Mouse (Mus musculus) heart, embryonic 15.5 days (tissue): ENCODE data around the gene Zscan22. TPM values are rescaled to one million over a fixed set of nuclear protein-coding genes. Genes with fewer than 3 reads are reported as not detected.
"Not testable (repeated sequence)": the region's sequence is repeated elsewhere in the genome, so short reads cannot be mapped to it uniquely, and the experiment has no call there.

Experiments
- ATAC-seq: fragments of 200-750 bp; cut with Nextera tagmentation; replicated peaks from 2 replicates; pipeline ENCODE4 v1.8.0; 2017; ENCODE audit warnings: low read depth, moderate TSS enrichment; ENCODE audit not compliant: insufficient number of reproducible peaks, insufficient read depth, low FRiP score
- H3K27ac ChIP-seq: fragments of 300-500 bp; sonication (generic); 2 replicates; pipeline ENCODE4 v1.5.1; 2015; ENCODE audit warnings: mild to moderate bottlenecking, inconsistent platforms
- H3K27me3 ChIP-seq: fragments of 300-500 bp; sonication (generic); 2 replicates; pipeline ENCODE4 v1.6.1; 2015; ENCODE audit warnings: inconsistent platforms
- H3K36me3 ChIP-seq: fragments of 300-500 bp; sonication (generic); 2 replicates; pipeline ENCODE4 v1.6.1; 2015; ENCODE audit warnings: mild to moderate bottlenecking, inconsistent platforms
- H3K4me1 ChIP-seq: fragments of 300-500 bp; sonication (generic); replicated peaks from 2 replicates; pipeline ENCODE4 v1.6.1; 2015; ENCODE audit warnings: inconsistent platforms
- H3K4me2 ChIP-seq: fragments of 300-500 bp; sonication (generic); 2 replicates; pipeline ENCODE4 v1.6.1; 2015; ENCODE audit warnings: inconsistent platforms, mild to moderate bottlenecking, moderate library complexity
- H3K4me3 ChIP-seq: fragments of 300-500 bp; sonication (generic); 2 replicates; pipeline ENCODE4 v1.5.1; 2015; ENCODE audit warnings: mild to moderate bottlenecking, inconsistent platforms
- H3K9ac ChIP-seq: fragments of 300-500 bp; sonication (generic); 2 replicates; pipeline ENCODE4 v1.6.1; 2015; ENCODE audit warnings: mild to moderate bottlenecking, inconsistent platforms
- H3K9me3 ChIP-seq: fragments of 300-500 bp; sonication (generic); replicated peaks from 2 replicates; pipeline ENCODE4 v1.6.1; 2016; ENCODE audit warnings: inconsistent platforms
- WGBS: fragments of 180-500 bp; shearing (Covaris S2); methylation state at CpG from one replicate; pipeline ENCODE4 v1.1.7; 2015; ENCODE audit warnings: mixed read lengths; 5-methylcytosine and 5-hydroxymethylcytosine counted together
- polyA plus RNA-seq: library from polyadenylated mRNA; unstranded; fragments of >200 nt; fragmentation: Nextera tagmentation; extraction: Ambion mirVana; gene quantifications from 2 replicates; pipeline ENCODE4 v1.2.1, GENCODE M21; 2015

The Zscan22 gene
- polyA plus RNA-seq, 1 experiment from 2014 or later = 9.5 TPM

DNA sequence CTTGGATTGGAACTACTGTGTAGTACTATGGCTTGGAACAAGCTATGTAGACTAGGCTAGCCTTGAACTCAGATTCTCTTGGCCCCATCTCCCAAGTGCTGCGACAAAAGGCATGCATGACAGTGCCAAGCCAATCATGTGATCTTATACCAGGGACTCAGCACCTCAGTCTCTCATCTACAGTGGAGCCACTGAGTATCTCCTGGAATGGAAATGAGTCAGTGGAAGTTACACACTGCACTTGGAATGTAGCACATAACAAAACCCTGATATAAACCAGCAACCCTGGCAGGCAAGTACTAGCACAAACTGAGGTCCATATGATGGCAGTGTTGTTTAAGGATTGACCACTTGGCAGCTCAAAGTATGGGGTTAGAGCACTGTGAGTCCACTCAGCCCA lies 7.5 kb downstream of the Zscan22 start:
- H3K27ac ChIP-seq = no peak overlapping the region
- no peaks in the 10 kb centered on the region for H3K27me3 ChIP-seq
- H3K4me1 ChIP-seq = peaks cover 9% of the 10 kb centered on the region
- H3K4me3 ChIP-seq = no peak overlapping the region
- 28% methylated on average over 1 of the region's 1 CpGs for WGBS
- H3K4me2 ChIP-seq = no peak overlapping the region
- no peak for ATAC-seq
- H3K9ac ChIP-seq = no peak overlapping the region
- H3K36me3 ChIP-seq = peaks cover 41% of the 10 kb centered on the region
- no peaks in the 10 kb centered on the region for H3K9me3 ChIP-seq

DNA sequence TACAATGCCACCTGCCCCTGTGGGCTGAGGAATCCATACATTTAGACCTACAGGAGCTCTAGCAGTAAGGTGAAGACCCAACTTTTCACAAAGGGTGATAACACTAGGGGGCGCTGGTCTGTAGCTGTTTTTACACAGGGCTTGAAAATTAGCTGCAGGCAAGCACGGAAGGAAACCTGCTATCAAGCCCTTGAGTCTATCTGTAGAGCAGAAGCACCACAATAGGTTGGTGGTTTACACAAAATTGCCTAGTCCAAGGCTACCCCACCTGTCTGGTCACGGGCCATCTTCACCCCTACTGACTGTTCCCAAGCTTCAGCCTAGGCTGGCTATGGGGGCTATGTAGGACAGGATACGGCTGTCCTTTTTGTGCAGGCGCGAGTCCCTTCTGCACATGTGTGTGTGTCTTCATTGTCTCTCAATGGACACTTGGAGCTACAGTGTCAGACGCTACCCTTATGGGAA lies 11.9 kb downstream of the Zscan22 start:
- WGBS = 36% methylated on average over 7 of the region's 7 CpGs
- no peaks in the 10 kb centered on the region for H3K9me3 ChIP-seq

DNA sequence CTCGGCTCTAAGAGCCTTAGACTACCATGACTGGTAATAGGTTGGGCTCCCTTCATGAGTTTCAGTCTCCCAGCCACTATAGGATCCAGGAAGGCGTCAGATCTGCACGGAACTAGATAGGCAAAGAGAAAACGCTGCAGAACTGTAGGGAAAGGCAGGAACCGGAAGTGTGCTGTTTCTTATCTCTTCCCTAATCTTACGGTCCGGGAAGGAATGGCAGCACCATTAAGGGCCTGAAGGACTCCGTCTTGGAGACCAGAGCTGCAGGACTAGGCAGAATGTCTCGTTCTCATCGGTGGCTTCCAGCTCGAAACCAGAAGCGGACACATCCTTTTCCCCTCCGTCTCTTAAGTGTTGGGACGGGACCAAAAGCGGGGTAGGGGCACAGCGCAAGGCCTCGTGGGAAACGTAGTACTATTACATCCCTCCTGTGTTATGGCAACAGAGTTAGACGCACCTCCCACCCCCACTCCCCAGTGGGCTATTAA lies 12.6 kb downstream of the Zscan22 start:
- WGBS = under 1% methylated on average over 19 of the region's 19 CpGs
- H3K27ac ChIP-seq = peak overlapping the region; percentile 87

More for the DNA sequence above, 11.9 kb downstream of the Zscan22 start:
- Histone ChIP-seq H3K36me3 (peaks cover 38% of the 10 kb centered on the region), H3K4me3 (peak overlapping the region; percentile 56), H3K9ac (peak overlapping the region; percentile 48; the same call in 1 of the 2 replicates), H3K27me3 (no peaks in the 10 kb centered on the region), H3K4me2 (peak overlapping the region; percentile 66), H3K4me1 (peaks cover 9% of the 10 kb centered on the region), H3K27ac (peak overlapping the region; percentile 87)
- ATAC-seq = peak; percentile 23; the same call in 1 of the 2 replicates

DNA sequence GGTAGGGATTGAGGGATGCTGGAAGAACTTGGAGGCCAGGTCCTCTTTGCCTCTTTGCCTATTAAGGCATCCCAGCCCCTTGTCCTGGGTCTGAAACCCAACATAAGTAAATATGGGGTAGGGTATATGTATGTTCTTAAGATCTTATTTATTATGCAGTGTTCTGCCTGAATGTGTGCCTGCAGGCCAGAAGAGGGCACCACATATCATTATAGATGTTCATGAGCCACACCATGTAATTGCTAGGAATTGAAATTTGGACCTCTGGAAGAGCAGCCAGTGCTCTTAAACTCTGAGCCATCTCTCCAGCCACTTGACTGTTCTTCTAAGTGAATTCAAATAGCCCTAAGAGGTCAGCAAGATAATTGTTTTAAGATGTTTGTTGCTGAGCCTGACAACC lies 15.9 kb downstream of the Zscan22 start:
- Histone ChIP-seq H3K4me2 (no peak overlapping the region), H3K9me3 (no peaks in the 10 kb centered on the region), H3K4me1 (peaks cover 9% of the 10 kb centered on the region), H3K27ac (no peak overlapping the region), H3K36me3 (peaks cover 3% of the 10 kb centered on the region; the same call in 1 of the 2 replicates), H3K4me3 (no peak overlapping the region), H3K9ac (no peak overlapping the region), H3K27me3 (no peaks in the 10 kb centered on the region)
- no peak for ATAC-seq

More for the DNA sequence above, 12.6 kb downstream of the Zscan22 start:
- Histone ChIP-seq H3K36me3 (peaks cover 36% of the 10 kb centered on the region), H3K9me3 (no peaks in the 10 kb centered on the region), H3K4me2 (peak overlapping the region; percentile 66), H3K4me1 (peaks cover 9% of the 10 kb centered on the region), H3K27me3 (no peaks in the 10 kb centered on the region), H3K9ac (peak overlapping the region; percentile 48), H3K4me3 (peak overlapping the region; percentile 56)
- ATAC-seq = peak; percentile 81

DNA sequence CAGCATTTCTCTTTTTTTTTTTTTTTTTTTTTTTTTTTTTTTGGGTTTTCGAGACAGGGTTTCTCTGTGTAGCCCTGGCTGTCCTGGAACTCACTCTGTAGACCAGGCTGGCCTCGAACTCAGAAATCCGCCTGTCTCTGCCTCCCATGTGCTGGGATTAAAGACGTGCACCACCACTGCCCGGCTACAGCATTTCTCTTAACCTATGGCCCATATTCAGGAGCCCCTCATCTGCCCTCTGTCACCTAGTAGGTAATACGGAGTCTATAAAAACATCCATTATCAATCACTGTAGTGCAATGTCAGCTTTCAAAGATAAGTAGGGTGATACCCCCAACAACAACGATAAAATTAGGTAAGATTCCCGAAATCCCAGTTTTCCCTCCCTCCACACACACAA lies 22.9 kb downstream of the Zscan22 start:
- ATAC-seq, H3K4me2 ChIP-seq, H3K9ac ChIP-seq, H3K27me3 ChIP-seq, H3K9me3 ChIP-seq, H3K27ac ChIP-seq, H3K4me3 ChIP-seq: not testable (repeated sequence)
- H3K4me1 ChIP-seq = peaks cover 12% of the 10 kb centered on the region
- 81% methylated on average over 7 of the region's 8 CpGs for WGBS
- H3K36me3 ChIP-seq = peaks cover 24% of the 10 kb centered on the region

DNA sequence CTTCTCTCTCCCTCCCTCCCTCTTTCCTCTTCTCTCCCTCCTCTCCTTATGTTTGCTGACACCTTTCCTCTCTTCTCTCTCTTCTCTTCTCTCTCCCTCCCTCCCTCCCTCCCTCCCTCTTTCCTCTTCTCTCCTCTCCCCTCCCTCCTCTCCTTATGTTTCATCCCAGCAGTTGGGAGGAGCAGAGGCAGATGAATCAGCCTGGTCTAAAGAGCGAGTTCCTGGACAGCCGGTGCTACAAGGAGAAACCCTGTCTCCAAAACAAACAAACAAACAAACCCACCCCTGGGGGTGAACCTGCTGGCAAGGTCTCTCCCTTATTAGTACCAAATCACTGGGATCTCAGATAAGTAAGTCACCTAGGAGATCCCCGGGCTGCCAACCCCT lies 23.7 kb downstream of the Zscan22 start:
- 0% methylated on average over 3 of the region's 3 CpGs for WGBS
- Histone ChIP-seq H3K9me3 (no peaks in the 10 kb centered on the region), H3K4me2 (peak overlapping the region; percentile 85), H3K4me1 (peaks cover 12% of the 10 kb centered on the region), H3K9ac (peak overlapping the region; percentile 70), H3K4me3 (peak overlapping the region; percentile 88), H3K27me3 (no peaks in the 10 kb centered on the region), H3K27ac (peak overlapping the region; percentile 94), H3K36me3 (peaks cover 32% of the 10 kb centered on the region)
- no peak for ATAC-seq

DNA sequence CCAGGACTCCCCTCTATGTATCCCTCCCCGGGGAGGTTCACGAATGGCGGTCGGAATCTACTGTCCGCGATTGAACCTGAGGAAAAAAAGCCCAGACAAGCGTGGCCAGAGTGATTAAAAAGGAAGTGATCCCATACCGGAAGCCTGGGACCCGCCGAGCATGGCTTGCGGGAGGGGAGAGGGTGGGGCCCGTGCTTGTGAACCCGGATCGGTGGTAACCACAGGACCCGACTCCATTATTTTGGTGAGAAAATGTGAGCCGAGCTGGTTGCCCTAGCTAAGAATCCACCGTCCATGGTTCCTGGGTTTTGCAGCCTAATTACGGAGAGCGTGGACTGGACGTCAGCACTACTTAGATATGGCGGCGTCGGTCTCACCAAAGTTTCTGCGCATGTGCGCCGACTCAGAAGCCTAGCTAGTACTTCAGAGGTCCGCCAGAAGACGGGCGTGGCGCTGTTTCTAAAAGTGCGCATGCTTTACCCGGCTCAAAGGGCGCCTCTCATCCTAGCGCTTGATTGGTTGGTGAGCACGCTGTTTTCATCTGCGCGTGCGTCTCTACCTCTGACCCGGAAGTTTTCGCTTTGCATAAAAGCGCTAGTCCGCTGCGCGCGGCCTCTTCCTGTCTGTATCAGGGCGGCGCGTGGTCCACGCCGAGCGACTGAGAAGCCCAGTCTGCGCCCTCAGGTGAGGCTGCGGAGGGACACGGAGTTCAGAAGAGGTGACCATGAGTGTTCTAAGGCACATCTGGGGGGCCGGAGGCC lies 24.3 kb downstream of the Zscan22 start, which contains the start of gene Rps5:
Gene Rps5, plus strand, starts transcription at position 586 of the 761 bp plus-strand sequence.
- peak within 1 kb of the TSS; percentile 94 for H3K27ac ChIP-seq
- peak within 1 kb of the TSS; percentile 85 for H3K4me2 ChIP-seq
- peak within 1 kb of the TSS; percentile 88 for H3K4me3 ChIP-seq
- under 1% methylated on average over 55 of the region's 55 CpGs for WGBS
- ATAC-seq = peak; percentile 98
- peak within 1 kb of the TSS; percentile 86 for H3K9ac ChIP-seq
- peaks cover 12% of the 10 kb centered on the region for H3K4me1 ChIP-seq
- peaks cover 38% of the 10 kb centered on the region for H3K36me3 ChIP-seq
- no peaks in the 10 kb centered on the region for H3K27me3 ChIP-seq
- no peaks in the 10 kb centered on the region for H3K9me3 ChIP-seq

DNA sequence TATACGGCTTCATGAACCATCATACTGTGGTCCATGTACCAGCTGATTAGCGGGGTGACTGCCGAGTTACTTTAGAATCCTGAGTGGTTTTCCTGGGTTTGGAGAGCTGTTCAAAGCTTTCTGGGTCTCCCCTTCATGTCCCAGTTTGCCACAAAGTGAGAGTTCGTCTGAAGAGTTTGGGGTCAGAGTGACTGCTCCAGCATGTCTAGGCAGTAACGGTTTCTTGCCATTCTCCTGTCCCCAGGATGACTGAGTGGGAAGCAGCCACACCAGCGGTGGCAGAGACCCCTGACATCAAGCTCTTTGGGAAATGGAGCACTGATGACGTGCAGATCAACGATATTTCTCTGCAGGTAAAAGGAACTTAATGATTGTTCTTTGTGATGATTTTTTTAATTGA lies 25.1 kb downstream of the Zscan22 start:
- Histone ChIP-seq H3K9me3 (no peaks in the 10 kb centered on the region), H3K27ac (0 out of 2 replicates have a peak overlapping the region, but pooled peaks have one; percentile 44), H3K4me1 (peaks cover 14% of the 10 kb centered on the region), H3K36me3 (peaks cover 43% of the 10 kb centered on the region), H3K27me3 (no peaks in the 10 kb centered on the region), H3K9ac (peak overlapping the region; percentile 86), H3K4me3 (peak overlapping the region; percentile 88), H3K4me2 (peak overlapping the region; percentile 72)
- ATAC-seq = no peak
- 4% methylated on average over 8 of the region's 8 CpGs for WGBS

DNA sequence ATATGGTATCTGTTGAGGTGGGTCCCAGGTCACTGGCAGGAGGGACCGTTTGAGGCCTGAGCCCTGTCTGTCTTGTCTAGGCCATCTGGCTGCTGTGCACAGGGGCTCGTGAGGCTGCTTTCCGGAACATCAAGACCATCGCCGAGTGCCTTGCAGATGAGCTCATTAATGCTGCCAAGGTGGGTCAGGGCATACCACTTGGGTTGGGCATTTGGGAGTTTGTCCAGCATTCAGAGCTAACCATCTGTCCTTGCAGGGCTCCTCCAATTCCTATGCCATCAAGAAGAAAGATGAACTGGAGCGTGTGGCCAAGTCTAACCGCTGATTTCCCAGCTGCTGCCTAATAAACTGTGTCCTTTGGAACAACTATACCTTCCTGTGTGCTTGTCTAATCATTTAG lies 28.7 kb downstream of the Zscan22 start:
- H3K9me3 ChIP-seq = no peaks in the 10 kb centered on the region
- no peak for ATAC-seq
- H3K36me3 ChIP-seq = peaks cover 43% of the 10 kb centered on the region
- H3K27me3 ChIP-seq = no peaks in the 10 kb centered on the region
- H3K4me3 ChIP-seq = no peak overlapping the region
- 88% methylated on average over 7 of the region's 7 CpGs for WGBS
- H3K4me1 ChIP-seq = peaks cover 23% of the 10 kb centered on the region
- no peak overlapping the region for H3K4me2 ChIP-seq
- no peak overlapping the region for H3K9ac ChIP-seq
- no peak overlapping the region for H3K27ac ChIP-seq

DNA sequence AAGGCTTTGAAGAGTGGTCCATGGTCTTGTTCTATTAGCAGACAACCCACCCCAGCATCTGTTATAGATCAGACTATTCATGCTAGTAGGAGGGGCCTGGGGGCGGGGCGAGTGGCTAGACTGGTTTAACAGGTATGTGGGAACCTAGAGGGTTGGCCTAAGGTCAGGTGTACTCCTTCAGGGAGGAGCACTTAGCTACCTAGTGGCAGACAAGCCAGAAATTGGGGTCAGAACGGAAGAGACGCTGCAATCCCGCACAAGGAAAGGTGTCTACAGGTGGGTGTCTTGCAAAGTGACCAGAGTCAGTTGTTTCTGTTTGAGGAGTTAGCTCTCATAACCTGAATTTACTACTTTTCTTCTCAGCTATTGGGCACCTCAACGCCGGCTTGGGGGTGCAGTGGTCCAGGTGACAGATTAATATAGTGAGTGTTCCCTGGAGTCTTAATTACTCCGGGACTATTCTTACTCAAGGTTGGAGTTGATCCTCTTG lies 29.6 kb downstream of the Zscan22 start, which contains the start of gene Rnf225:
Gene Rnf225, plus strand, starts transcription at position 226 of the 490 bp plus-strand sequence.
- Histone ChIP-seq H3K27me3 (no peaks in the 10 kb centered on the region), H3K27ac (no peak within 1 kb of the TSS), H3K9ac (peak within 1 kb of the TSS; percentile 67), H3K36me3 (peaks cover 43% of the 10 kb centered on the region), H3K4me3 (peak within 1 kb of the TSS; percentile 48), H3K4me1 (peaks cover 23% of the 10 kb centered on the region), H3K4me2 (peak within 1 kb of the TSS; percentile 84), H3K9me3 (no peaks in the 10 kb centered on the region)
- ATAC-seq = no peak
- 25% methylated on average over 8 of the region's 8 CpGs for WGBS

DNA sequence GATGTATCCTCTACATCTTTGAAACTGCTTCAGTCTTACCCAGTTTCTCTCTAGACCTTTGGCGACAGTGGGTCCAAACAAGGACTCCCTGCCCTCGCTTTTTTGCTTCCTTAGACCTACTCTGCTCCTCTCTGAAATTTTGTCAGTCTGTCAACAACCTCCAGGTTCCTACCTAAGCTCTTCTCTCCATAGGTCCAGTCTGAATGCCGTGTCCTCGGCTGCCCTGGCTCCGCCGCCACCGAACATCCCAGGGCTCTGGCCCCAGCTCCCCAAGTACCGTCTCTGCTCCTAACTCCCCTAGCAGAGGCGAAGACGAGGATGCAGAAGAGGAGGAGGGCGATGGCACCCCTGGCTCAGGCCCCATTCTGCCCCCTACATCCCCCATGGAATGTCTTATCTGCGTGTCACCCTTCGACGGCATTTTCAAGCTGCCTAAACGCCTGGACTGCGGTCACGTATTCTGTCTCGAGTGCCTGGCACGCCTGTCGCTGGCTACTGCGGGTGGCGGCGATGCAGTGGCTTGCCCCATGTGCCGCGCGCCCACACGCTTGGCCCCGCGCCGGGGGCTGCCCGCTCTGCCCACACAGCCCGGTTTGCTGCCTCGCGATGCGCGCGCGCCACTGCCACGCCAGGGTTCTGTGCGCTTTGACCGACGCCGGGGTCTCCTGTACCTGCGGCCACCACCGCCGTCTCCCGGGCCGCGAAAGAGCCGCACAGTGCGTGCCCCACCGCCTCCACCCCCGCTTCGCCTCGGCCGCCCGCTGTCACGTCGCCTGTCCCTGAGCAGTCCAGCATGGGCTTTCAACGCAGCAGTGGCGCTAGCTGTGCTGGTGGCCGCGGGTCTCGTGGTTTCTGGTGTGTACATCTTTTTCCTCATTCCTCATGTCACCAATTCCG lies 30.3 kb downstream of the Zscan22 start:
- Histone ChIP-seq H3K27ac (no peak overlapping the region), H3K36me3 (peaks cover 43% of the 10 kb centered on the region), H3K4me2 (peak overlapping the region; percentile 84), H3K27me3 (no peaks in the 10 kb centered on the region), H3K4me3 (peak overlapping the region; percentile 48), H3K9ac (peak overlapping the region; percentile 67), H3K4me1 (peaks cover 21% of the 10 kb centered on the region), H3K9me3 (no peaks in the 10 kb centered on the region)
- ATAC-seq = peak; percentile 60; the same call in 1 of the 2 replicates
- WGBS = 4% methylated on average over 65 of the region's 65 CpGs
